Mouse (Mus musculus) cerebellum, adult 2 months (tissue): Measurements from ENCODE around the gene Gm42791.

ENCODE experiments used
- CTCF ChIP-seq: fragments of 200-500 bp; IDR thresholded peaks from 2 replicates; pipeline ENCODE4 v1.5.1; 2011; ENCODE audit warnings: low read depth, mild to moderate bottlenecking, control low read depth, low read length, moderate library complexity, borderline replicate concordance; ENCODE audit not compliant: insufficient read depth
- POLR2A ChIP-seq: fragments of 200-500 bp; IDR thresholded peaks from 2 replicates; pipeline ENCODE4 v1.6.1; 2011; ENCODE audit warnings: low read length, control low read depth, borderline replicate concordance; ENCODE audit not compliant: insufficient read depth

DNA sequence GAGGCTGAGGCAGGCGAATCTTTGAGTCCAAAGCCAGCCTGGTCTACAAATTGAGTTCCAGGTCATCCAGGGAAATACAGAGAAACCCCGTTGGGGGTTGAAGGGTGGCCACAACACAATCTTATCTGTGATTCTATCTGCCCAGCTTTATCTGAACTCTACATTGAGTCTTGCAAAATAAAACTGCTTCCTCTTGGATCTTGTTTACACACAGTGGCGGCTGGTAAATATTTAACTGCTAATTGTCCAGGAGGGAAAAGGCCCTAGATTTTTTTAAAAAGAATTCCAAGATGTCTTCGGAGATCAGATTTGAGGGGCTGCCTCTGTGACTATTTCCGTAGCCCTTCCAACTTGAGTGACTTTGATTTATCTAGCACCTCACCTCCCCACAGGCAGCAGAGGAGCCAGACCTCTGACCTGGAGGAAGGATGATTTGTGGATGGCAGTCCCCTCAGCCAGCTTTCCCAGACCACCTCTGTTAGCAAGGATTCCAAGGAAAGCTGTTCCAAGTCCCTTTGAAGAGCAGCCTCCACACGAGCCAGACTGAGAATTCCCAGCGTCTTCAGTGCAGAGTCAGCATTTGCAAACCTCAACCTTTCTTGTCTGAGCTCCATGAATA is 25.9 kb downstream of the Gm42791 start:
- no peak for TF ChIP-seq CTCF
- TF ChIP-seq POLR2A: no peak
